In genomic region chr14:87567034-87567461, GRCm38 (mm10) we compare ENCODE assay signal across 8 mouse cellular contexts.
A peak's percentile ranks its signal among the peaks of the same experiment; 100 is the strongest.
DNase-seq lines count a peak whose midpoint lies in the region; ATAC-seq and TF ChIP-seq lines count a peak whose summit lies in the region.

No protein-coding gene starts in this region.

- 32% methylated on average over 3 of the region's 3 CpGs for WGBS in hindbrain, embryonic 16.5 days
- WGBS in stomach, postnatal 0 days = 36% methylated on average over 3 of the region's 3 CpGs

- H3K4me1 ChIP-seq in hindbrain, embryonic 16.5 days (ENCODE audit: control insufficient read depth, insufficient read depth, low read depth, low read length) = peaks cover 11% of the 10 kb centered on the region
- 0 out of 2 replicates have a peak, but pooled peaks cover 2% of the 10 kb centered on the region for H3K4me1 ChIP-seq in stomach, postnatal 0 days (replicated peaks; ENCODE audit: control insufficient read depth, insufficient read depth)

- TF ChIP-seq EP300 in stomach, postnatal 0 days (optimal IDR thresholded peaks at IDR 0.05) = no peak

- no peak overlapping the region for H3K4me2 ChIP-seq in hindbrain, embryonic 16.5 days (ENCODE audit: low read length)
- H3K4me2 ChIP-seq in stomach, postnatal 0 days (replicated peaks; ENCODE audit: low read depth) = no peak overlapping the region

- H3K27me3 ChIP-seq in hindbrain, embryonic 16.5 days (replicated peaks; ENCODE audit: control insufficient read depth, insufficient read depth, low read length) = no peaks in the 10 kb centered on the region
- no peaks in the 10 kb centered on the region for H3K27me3 ChIP-seq in stomach, postnatal 0 days (ENCODE audit: control insufficient read depth, insufficient read depth, low read length)

- intact Hi-C loops in gastrocnemius, adult 2 months (cut with DNase I) = no loop called here

- ATAC-seq in hindbrain, embryonic 16.5 days = peak; percentile 43; the same call in 1 of the 2 replicates
- ATAC-seq in stomach, postnatal 0 days (ENCODE audit: low FRiP score, low TSS enrichment) = no peak

- no peak overlapping the region for H3K27ac ChIP-seq in gastrocnemius, adult 2 months
- no peak overlapping the region for H3K27ac ChIP-seq in hindbrain, embryonic 16.5 days (ENCODE audit: low read depth, low read length)
- H3K27ac ChIP-seq in stomach, postnatal 0 days (replicated peaks) = no peak overlapping the region

- TF ChIP-seq CTCF in gastrocnemius, adult 2 months (IDR thresholded peaks at IDR 0.05) = peak; percentile 55
- peak; percentile 75 for TF ChIP-seq CTCF in stomach, postnatal 0 days (IDR thresholded peaks at IDR 0.05; ENCODE audit: low read depth)

- no peak for DNase-seq in gastrocnemius, adult 2 months
- no peak for DNase-seq in gastrocnemius, postnatal 4 days (ENCODE audit: low spot score in 2 of 2)
- peak; percentile 30 for DNase-seq in right cerebral cortex, adult 18-20 months
- no peak for DNase-seq in right cerebral cortex, postnatal 4 days
- DNase-seq in stomach, postnatal 0 days (ENCODE audit: low spot score) = no peak
- no peak for DNase-seq in cerebellum, adult 11-12 months
- DNase-seq in cerebellum, adult 8-10 months = no peak

- no peaks in the 10 kb centered on the region for H3K9me3 ChIP-seq in hindbrain, embryonic 16.5 days (ENCODE audit: control insufficient read depth, low read length)
- no peaks in the 10 kb centered on the region for H3K9me3 ChIP-seq in stomach, postnatal 0 days (ENCODE audit: control insufficient read depth, low read length)

- no peak overlapping the region for H3K9ac ChIP-seq in hindbrain, embryonic 16.5 days (ENCODE audit: low read depth, low read length)
- H3K9ac ChIP-seq in stomach, postnatal 0 days (ENCODE audit: low read length) = no peak overlapping the region

- H3K36me3 ChIP-seq in hindbrain, embryonic 16.5 days (ENCODE audit: control insufficient read depth, insufficient read depth, low read length) = no peaks in the 10 kb centered on the region
- no peaks in the 10 kb centered on the region for H3K36me3 ChIP-seq in stomach, postnatal 0 days (ENCODE audit: control insufficient read depth, insufficient read depth, low read length)

- H3K4me3 ChIP-seq in gastrocnemius, adult 2 months = no peak overlapping the region
- no peak overlapping the region for H3K4me3 ChIP-seq in hindbrain, embryonic 16.5 days (ENCODE audit: low read length)
- no peak overlapping the region for H3K4me3 ChIP-seq in stomach, postnatal 0 days (ENCODE audit: low read depth, low read length)
